Mouse (Mus musculus) olfactory bulb, adult 2 months (tissue): ENCODE measurements around the gene Ccdc33.

ENCODE experiments used
- CTCF ChIP-seq: fragments of 200-500 bp; IDR thresholded peaks from 2 replicates; pipeline ENCODE4 v1.5.1; 2012; ENCODE audit warnings: low read depth, mild to moderate bottlenecking, low read length, moderate library complexity; ENCODE audit not compliant: insufficient read depth
- POLR2A ChIP-seq: fragments of 200-500 bp; IDR thresholded peaks from 2 replicates; pipeline ENCODE4 v1.6.1; 2012; ENCODE audit warnings: mild to moderate bottlenecking, low read depth, low read length, moderate library complexity; ENCODE audit not compliant: insufficient read depth

DNA sequence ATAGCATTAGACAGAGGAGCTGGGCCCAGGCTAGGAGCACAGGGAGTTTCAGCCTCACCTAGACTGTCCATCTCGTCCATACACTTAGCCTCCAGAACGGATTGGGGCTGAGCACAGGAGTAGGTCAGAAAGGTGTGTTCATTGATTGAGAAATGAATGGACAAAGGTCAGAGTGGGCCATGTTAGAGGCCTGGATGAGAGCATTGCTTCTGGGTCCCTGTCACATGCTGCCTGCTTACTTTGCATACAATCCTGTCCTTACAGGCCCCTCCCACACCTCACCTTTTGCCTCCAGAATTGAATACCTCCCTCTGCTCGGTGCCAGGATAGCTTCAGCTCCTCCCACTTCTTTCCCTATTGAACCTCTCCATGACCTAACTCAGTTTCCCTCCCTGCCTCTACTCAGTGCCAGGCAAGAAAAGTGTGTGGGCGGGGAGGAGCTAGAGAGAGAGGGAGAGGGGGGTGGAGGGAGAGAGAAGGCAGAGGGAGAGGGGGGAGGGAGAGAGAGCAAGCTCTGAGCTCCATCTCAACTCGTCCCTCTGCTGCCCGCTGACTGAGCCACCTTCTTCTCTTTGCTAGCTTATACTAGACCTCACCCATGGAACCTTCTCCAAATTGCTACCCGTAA, 2.5 kb downstream of the Ccdc33 start:
- no peak for TF ChIP-seq CTCF
- TF ChIP-seq POLR2A, result no peak
